Mouse (Mus musculus): ENCODE results near the gene Gm9495. TPM values are rescaled to one million over a fixed set of nuclear protein-coding genes. Genes with fewer than 3 reads are reported as not detected.

Gene Gm9495
- polyA plus RNA-seq (2014; fragmentation: Illumina TruSeq; extraction: RNeasy Lipid Tissue Mini Kit (QIAGEN cat#74804); ENCODE audit: low read depth, low replicate concordance) = not detected

GRCm38 (mm10) chr8:69453465-69453864 is at the start of gene Gm9495:
Gene Gm9495, minus strand, starts transcription at chr8:69453565.

Other genes starting within 250 kb of the Gm9495 start
- 78.7 TPM for gene Zfp930, start 244.5 kb downstream of the Gm9495 start, polyA plus RNA-seq (2014; fragmentation: Illumina TruSeq; extraction: RNeasy Lipid Tissue Mini Kit (QIAGEN cat#74804); ENCODE audit: low read depth, low replicate concordance)
- 15.0 TPM for gene D130040H23Rik, start 182.5 kb downstream of the Gm9495 start, polyA plus RNA-seq (2014; fragmentation: Illumina TruSeq; extraction: RNeasy Lipid Tissue Mini Kit (QIAGEN cat#74804); ENCODE audit: low read depth, low replicate concordance)
- gene Gm7697, start 69.4 kb upstream of the Gm9495 start, polyA plus RNA-seq (2014; fragmentation: Illumina TruSeq; extraction: RNeasy Lipid Tissue Mini Kit (QIAGEN cat#74804); ENCODE audit: low read depth, low replicate concordance) = not detected
- 63.3 TPM for gene Zfp868, start 172.0 kb upstream of the Gm9495 start, polyA plus RNA-seq (2014; fragmentation: Illumina TruSeq; extraction: RNeasy Lipid Tissue Mini Kit (QIAGEN cat#74804); ENCODE audit: low read depth, low replicate concordance)
- gene Zfp964, start 200.9 kb upstream of the Gm9495 start, polyA plus RNA-seq (2014; fragmentation: Illumina TruSeq; extraction: RNeasy Lipid Tissue Mini Kit (QIAGEN cat#74804); ENCODE audit: low read depth, low replicate concordance) = 7.0 TPM

Data from sigmoid colon, adult 10 weeks (tissue).